Mouse (Mus musculus) myocyte (in vitro differentiated cells): ENCODE results near the gene Ctu1.

ENCODE experiments used
- E2F4 ChIP-seq: IDR thresholded peaks from one replicate; pipeline ENCODE4 v1.6.1; 2011; ENCODE audit warnings: mild to moderate bottlenecking, control low read depth, moderate library complexity; ENCODE audit not compliant: insufficient read depth
- MAX ChIP-seq: IDR thresholded peaks from one replicate; pipeline ENCODE4 v1.6.1; 2011; ENCODE audit warnings: low read depth, mild to moderate bottlenecking, control low read depth
- MYOG ChIP-seq, 3 experiments: IDR thresholded peaks; one replicate each; pipeline ENCODE4 v1.6.1; 2011; ENCODE audit warnings: control low read depth in 2 of 3, low read depth in 2 of 3, mild to moderate bottlenecking in 2 of 3; ENCODE audit not compliant: insufficient read length in 2 of 3, control insufficient read depth in 1 of 3, insufficient read depth in 1 of 3
- POLR2A ChIP-seq: IDR thresholded peaks from one replicate; pipeline ENCODE4 v1.6.1; 2011; ENCODE audit warnings: low read depth, mild to moderate bottlenecking, control low read depth, moderate library complexity; ENCODE audit not compliant: insufficient read length
- REST ChIP-seq: IDR thresholded peaks from one replicate; pipeline ENCODE4 v1.6.1; 2011; ENCODE audit warnings: mild to moderate bottlenecking, control low read depth, moderate library complexity; ENCODE audit not compliant: insufficient read depth, insufficient read length
- TCF12 ChIP-seq: IDR thresholded peaks from one replicate; pipeline ENCODE4 v1.6.1; 2011; ENCODE audit warnings: mild to moderate bottlenecking, control low read depth; ENCODE audit not compliant: poor library complexity, insufficient read depth, severe bottlenecking
- USF1 ChIP-seq: IDR thresholded peaks from one replicate; pipeline ENCODE4 v1.6.1; 2011; ENCODE audit warnings: low read depth, mild to moderate bottlenecking, control low read depth, moderate library complexity

DNA sequence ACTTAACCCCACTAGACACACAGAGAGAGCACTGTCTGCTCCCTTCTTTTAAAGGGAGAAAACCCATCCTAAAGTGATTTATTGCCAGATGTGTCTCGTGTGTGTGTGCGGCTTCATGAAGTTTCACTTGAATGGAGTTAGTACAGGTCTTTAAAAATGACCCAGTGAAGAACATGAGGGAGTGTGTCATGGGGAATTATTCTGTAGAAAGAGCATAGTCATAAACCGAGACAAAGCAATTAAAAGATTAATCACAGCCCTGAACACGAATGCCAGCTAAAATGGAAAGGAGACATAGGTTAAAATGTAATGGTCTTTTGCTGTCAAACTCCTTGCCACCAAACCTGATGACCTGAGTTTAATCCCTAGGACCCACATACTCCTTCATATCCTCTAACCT is 37.9 kb upstream of the Ctu1 start:
- no peak for TF ChIP-seq MAX
- no peak for TF ChIP-seq POLR2A
- no peak for TF ChIP-seq USF1
- no peak for TF ChIP-seq TCF12
- no peak for TF ChIP-seq E2F4
- TF ChIP-seq REST: no peak
- TF ChIP-seq MYOG (IDR thresholded peaks at IDR 0.05; ENCODE audit: control insufficient read depth in 1 of 3, insufficient read depth in 1 of 3, insufficient read length in 2 of 3, low read depth in 2 of 3): no peak
